Mouse (Mus musculus) frontal cortex, postnatal 10 days (tissue): ENCODE data around the gene AI854703.
A peak's percentile ranks its signal among the peaks of the same experiment; 100 is the strongest.
"Not testable (repeated sequence)": the region's sequence is repeated elsewhere in the genome, so short reads cannot be mapped to it uniquely, and the experiment has no call there.

ENCODE experiments used
- DNase-seq, 2 experiments: peaks; one replicate each; pipeline ENCODE4 v3.0.0; 2022; ENCODE audit warnings: low spot score in 2 of 2, mixed read lengths in 1 of 2

The AI854703 gene

GRCm38 (mm10) chr6:48614756-48615155 lies 11.8 kb upstream of the AI854703 start:
- DNase-seq = no peak

- no peak for DNase-seq
These were observed 6.5 kb upstream of the AI854703 start for GRCm38 (mm10) chr6:48620031-48620430.

- not testable (repeated sequence) for DNase-seq
These were observed 4.2 kb upstream of the AI854703 start for GRCm38 (mm10) chr6:48622186-48622843.

- no peak for DNase-seq
These were observed 3.1 kb upstream of the AI854703 start for GRCm38 (mm10) chr6:48623460-48623859.

- peak in 1 of 2 experiments; percentile 60 for DNase-seq
These were observed 420 bp downstream of the AI854703 start for GRCm38 (mm10) chr6:48626984-48627383.

GRCm38 (mm10) chr6:48627511-48627924 lies 954 bp downstream of the AI854703 start:
- DNase-seq = no peak

- no peak for DNase-seq
These were observed 1.8 kb downstream of the AI854703 start for GRCm38 (mm10) chr6:48628377-48628776.

- peak in 1 of 2 experiments; percentile 54 for DNase-seq
These were observed 2.5 kb downstream of the AI854703 start for GRCm38 (mm10) chr6:48628808-48629660.

GRCm38 (mm10) chr6:48629661-48630034 lies 3.1 kb downstream of the AI854703 start:
- no peak for DNase-seq

- no peak for DNase-seq
These were observed 4.3 kb downstream of the AI854703 start for GRCm38 (mm10) chr6:48630831-48631230.

- DNase-seq = no peak
These were observed 8.5 kb downstream of the AI854703 start for GRCm38 (mm10) chr6:48635105-48635504.

GRCm38 (mm10) chr6:48636515-48636914 lies 10.0 kb downstream of the AI854703 start:
- no peak for DNase-seq

- no peak for DNase-seq
These were observed 11.4 kb downstream of the AI854703 start for GRCm38 (mm10) chr6:48637811-48638500.

GRCm38 (mm10) chr6:48638553-48638952 lies 12.0 kb downstream of the AI854703 start:
- DNase-seq = no peak

GRCm38 (mm10) chr6:48641391-48641790 lies 14.8 kb downstream of the AI854703 start:
- no peak for DNase-seq

- no peak for DNase-seq
These were observed 16.3 kb downstream of the AI854703 start for GRCm38 (mm10) chr6:48642764-48643292.

- DNase-seq = peak in 1 of 2 experiments; percentile 65
These were observed 19.2 kb downstream of the AI854703 start for GRCm38 (mm10) chr6:48645660-48646308.

GRCm38 (mm10) chr6:48646309-48646690 lies 19.7 kb downstream of the AI854703 start:
- DNase-seq = no peak

- DNase-seq = no peak
These were observed 20.4 kb downstream of the AI854703 start, which contains the start of gene Gimap8 for GRCm38 (mm10) chr6:48646995-48647394. Gimap8 (plus strand) TSS chr6:48647234.

GRCm38 (mm10) chr6:48647611-48648010 lies 21.0 kb downstream of the AI854703 start:
- DNase-seq = no peak

GRCm38 (mm10) chr6:48648779-48649178 lies 22.2 kb downstream of the AI854703 start:
- no peak for DNase-seq
